Mouse (Mus musculus) 3T3-L1 (cell line): ENCODE measurements around the gene Tmem212.
A peak's percentile ranks its signal among the peaks of the same experiment; 100 is the strongest.

Experiments used
- DNase-seq: peaks from one replicate; pipeline ENCODE4 v3.0.0-alpha.2; 2015; ENCODE audit warnings: low read depth, low spot score

Tmem212 gene

GRCm38 (mm10) chr3:27899012-27899726, 3.0 kb upstream of the Tmem212 start:
- peak; percentile 56 for DNase-seq

DNA sequence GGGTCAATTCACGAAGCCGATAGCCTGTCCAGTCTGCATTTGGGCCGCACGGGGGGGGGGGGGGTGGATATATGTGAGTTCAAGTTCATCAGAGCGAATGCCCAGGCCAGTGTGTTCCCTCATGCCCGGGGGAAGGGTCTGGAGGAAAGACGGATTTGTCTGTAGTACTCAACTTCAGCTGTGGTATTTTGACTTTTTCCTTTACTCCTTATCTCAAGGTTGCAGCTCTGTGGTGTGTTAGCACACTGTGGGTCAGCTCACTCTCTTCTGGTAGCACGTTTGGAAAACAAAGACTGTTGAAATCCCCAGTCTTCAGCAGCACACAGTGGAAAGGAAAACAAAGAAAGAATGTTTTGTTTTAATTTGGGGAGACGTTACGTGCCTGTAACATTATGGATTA, 2.0 kb upstream of the Tmem212 start:
- DNase-seq = no peak

- peak; percentile 62 for DNase-seq
Measured at GRCm38 (mm10) chr3:27886578-27886977, 9.6 kb downstream of the Tmem212 start.

GRCm38 (mm10) chr3:27885585-27885984, 10.6 kb downstream of the Tmem212 start:
- no peak for DNase-seq

DNA sequence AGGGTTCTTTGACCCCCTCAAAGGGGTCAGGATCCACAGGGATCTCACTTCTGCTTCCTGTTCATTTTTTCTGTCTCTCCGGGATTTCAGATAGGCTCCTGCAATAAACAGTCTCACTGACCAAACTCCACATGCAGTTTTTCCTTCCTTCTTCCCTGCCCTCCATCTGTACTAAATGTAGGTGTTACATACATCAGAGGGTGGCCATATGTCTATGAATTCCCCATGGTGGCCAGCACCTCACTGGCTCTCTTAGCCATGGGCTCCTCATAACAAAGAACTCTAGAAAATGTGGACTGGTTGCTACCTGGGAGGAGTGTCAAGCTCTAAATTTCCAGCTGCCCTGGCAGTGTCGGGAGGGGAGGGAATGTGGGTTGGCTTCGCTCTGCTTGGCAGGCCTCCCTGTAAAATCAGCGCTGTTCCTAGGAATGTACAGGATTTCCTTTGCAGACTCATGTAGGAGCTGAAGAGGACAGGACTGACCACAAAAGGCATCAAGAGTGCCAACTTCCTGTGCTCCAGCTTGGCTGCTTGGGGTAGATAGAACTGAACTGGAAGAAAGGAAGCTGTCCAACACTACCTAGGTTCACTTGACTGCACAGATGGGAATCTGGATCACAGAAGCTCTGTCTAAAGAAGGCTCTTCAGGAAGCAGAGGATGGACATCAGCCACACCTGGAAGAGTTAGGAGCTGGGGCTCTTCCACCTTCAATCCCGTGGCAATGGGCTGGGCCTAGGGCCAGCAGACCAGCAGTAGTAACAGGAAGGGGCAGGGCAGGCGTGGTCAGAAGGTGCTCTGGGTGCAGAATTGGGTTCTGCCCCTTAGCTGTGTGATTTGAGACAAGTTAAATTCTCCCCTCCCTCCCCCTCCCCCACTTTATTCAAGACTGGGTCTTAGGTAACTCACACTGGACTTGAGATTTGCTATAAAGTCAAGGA, 14.0 kb downstream of the Tmem212 start:
- DNase-seq = peak; percentile 94

DNA sequence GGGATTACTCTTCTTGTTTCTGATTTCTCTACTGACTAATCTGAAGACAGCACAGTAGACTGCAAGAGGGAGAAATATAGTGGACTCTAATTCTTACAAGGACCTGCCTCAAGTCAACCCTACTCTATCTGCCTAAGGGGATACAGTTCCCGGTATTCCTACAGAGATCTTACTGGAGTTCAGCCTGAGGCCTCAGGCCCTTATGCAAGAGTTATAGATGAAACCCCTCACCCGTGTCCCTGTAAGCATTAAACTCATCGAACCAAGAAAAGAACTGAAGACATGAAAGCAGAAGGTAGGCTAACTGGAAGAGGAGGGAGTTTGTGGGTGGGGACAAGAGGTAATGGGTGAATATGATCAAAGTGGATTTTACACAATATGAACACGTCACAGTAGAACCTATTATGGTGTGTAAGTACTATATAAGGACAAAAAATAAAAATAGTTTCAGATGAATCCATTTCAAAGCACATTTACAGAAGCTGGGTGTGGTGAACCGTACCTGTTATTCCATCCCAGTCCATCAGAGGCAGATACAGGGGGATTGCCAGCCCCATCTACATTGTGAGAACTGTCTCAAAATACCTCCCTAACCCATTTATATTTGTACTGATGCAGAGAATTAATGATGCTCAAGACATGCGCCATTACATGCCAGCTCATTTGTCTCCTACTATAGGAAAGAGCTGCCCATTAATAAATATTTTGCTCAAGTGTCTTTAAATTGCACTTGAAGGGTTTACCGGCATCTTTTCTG, 17.1 kb downstream of the Tmem212 start:
- no peak for DNase-seq

- DNase-seq = peak; percentile 25
Measured at GRCm38 (mm10) chr3:27873268-27874073, 22.7 kb downstream of the Tmem212 start.

- DNase-seq = no peak
Measured at GRCm38 (mm10) chr3:27872429-27872828, 23.7 kb downstream of the Tmem212 start.

- DNase-seq = peak; percentile 50
Measured at GRCm38 (mm10) chr3:27871891-27872290, 24.3 kb downstream of the Tmem212 start.

GRCm38 (mm10) chr3:27871371-27871770, 24.8 kb downstream of the Tmem212 start:
- DNase-seq = no peak

DNA sequence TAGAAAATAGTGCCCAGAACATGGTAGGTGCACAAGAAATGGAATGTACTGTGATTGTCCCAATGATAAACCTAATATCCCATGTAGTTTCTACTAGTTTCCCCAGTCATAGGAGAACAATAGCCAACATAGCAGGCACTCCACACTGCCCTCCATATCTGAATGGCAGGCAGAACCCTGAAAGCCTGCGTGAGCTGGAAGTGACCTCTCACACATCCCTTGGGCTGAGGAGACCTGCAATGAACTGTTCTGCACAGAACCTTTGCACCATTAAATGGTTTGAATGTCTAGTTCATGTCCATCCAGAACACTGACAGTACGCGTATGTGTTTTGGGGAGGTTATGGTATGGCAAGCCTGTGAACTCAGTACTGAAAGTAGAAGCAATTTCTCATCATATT, 27.5 kb downstream of the Tmem212 start:
- no peak for DNase-seq

- peak; percentile 91 for DNase-seq
Measured at GRCm38 (mm10) chr3:27867731-27868130, 28.4 kb downstream of the Tmem212 start.

DNA sequence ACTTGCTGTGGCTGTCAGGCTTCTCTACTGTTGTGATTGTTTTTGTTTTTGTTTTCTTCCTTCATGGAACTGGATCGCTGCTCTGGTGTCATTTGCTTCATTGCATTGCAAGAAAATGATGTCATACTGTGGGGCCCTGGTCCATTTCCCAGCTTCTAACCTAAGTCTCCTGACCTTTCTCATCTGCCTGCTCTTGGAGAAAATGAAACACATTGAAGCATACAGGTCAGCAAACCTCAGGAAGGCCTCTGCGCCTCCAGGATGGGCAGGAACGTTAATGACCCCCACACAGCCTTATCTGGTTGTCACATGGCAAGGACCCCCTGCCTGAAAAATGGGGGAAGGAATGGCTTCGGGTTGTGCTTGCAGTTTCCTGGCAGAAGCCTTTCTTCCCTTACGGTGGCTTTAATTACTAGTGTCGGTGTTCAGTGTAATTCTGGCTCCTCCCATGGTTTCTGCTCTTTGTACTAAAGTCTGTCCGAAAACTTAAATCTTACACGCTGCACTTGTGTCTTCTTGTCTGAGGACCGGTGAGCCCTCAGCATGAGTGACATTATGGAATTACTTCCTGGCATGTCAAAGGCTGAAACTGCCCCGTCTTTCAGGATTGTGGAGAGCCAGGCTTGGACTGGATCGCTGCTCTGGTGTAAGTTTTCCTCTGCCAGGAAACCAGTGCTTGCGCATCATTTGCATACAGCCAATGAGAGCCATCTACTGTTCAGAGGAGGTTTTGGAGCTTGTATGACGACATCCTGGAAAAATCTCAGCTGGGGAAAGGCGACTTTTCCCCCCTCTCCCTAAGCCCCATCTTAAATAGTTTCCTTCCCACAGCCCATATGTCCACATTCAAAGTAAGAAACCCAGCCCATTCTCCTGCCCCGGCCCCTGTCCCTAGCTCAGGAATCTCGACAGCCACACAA, 33.1 kb downstream of the Tmem212 start:
- peak; percentile 99 for DNase-seq

- peak; percentile 50 for DNase-seq
Measured at GRCm38 (mm10) chr3:27861601-27862000, 34.6 kb downstream of the Tmem212 start.

- no peak for DNase-seq
Measured at GRCm38 (mm10) chr3:27861086-27861485, 35.1 kb downstream of the Tmem212 start.

GRCm38 (mm10) chr3:27859161-27859561, 37.0 kb downstream of the Tmem212 start:
- DNase-seq = peak; percentile 72

- DNase-seq = peak; percentile 57
Measured at GRCm38 (mm10) chr3:27858441-27859115, 37.6 kb downstream of the Tmem212 start.

DNA sequence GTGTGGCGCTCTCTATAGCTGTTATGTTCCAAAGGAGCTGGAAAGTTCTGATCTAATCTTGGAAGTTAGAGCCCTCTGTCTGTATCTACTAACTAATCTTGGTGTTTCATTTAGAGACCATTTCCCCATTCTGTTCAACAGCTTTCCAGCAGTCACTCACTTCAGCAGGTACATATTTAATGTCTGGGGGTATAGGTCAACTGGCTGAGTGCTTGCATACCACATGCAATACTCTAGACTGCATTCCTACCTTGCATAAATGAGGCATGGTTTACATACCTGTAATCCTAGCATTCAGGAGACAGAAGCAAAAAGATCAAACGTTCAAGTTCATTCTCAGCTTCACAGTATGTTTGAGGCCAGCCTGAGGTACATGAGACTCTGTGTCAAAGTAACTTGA, 39.9 kb downstream of the Tmem212 start:
- DNase-seq = no peak

DNA sequence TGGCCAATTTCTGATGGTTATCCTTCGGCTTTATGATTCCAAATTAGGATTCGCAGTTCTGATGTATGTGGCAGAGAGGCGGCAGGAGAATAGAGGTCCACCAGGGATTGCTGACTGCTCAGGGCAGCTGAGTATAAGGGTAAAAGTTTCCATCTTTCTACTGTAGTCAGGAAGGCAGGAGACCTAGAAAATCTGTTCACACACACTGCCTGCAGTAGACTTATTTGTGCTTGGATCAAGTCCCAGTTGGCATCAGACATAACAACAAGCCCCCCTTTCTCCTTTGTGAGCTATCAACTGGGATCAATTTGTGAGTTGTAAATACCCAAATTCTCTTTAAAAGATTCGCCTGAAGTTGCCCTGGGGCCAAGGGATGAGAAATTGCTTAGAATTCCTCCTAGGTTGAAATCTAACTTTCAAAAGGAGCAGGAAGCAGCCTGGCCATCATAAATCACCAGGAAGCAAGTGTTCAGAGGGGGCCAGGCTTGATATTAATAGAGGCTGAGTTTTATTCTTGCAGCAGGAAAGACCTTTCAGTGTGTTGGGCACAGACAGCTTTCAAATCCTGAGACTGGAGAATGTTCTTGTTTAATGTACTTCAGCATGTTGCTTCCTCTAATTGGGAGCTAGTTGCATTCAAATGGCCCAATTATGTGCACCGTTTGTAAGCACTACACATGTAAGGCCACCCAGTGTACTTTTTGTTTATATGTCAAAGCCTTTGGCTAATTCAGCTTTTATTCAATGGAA, 41.6 kb downstream of the Tmem212 start:
- no peak for DNase-seq
